19 mouse cellular contexts compared by ENCODE assay signal in genomic region chr5:129085153-129085552, GRCm38 (mm10). TPM values are rescaled to one million over a fixed set of nuclear protein-coding genes. Genes with fewer than 3 reads are reported as not detected.
"Had no signal": no experiment of that assay in that cellular context is flagged by ENCODE, and none has a peak within 500 bp of the region (broad histone marks: within the 10 kb centered on the region; RNA-seq: fewer than 3 reads in every experiment).

No protein-coding gene starts in this region.

- H3K9ac ChIP-seq: liver, embryonic 12.5 days; liver, embryonic 14.5 days; lung, embryonic 14.5 days; midbrain, embryonic 12.5 days; neural tube, embryonic 13.5 days; neural tube, embryonic 15.5 days had no signal

- DNase-seq: lung, adult 18-20 months; lung, embryonic 14.5 days; lung, postnatal 10 days; lung, postnatal 4 days; retina, postnatal 1 day; right cerebral cortex, adult 18-20 months; right cerebral cortex, postnatal 25 days; right cerebral cortex, postnatal 4 days; spleen, adult 18-20 months; thymus, adult 18-20 months; thymus, postnatal 14 days; thymus, postnatal 36 days had no signal

- H3K9me3 ChIP-seq: liver, embryonic 12.5 days; midbrain, embryonic 12.5 days; neural tube, embryonic 13.5 days; neural tube, embryonic 15.5 days had no signal

- H3K27me3 ChIP-seq: liver, embryonic 12.5 days; midbrain, embryonic 12.5 days; neural tube, embryonic 13.5 days; neural tube, embryonic 15.5 days had no signal

- H3K36me3 ChIP-seq: liver, embryonic 12.5 days; midbrain, embryonic 12.5 days; neural tube, embryonic 13.5 days; neural tube, embryonic 15.5 days had no signal

- H3K4me1 ChIP-seq: liver, embryonic 12.5 days; neural tube, embryonic 13.5 days; neural tube, embryonic 15.5 days had no signal

- ATAC-seq: liver, embryonic 12.5 days had no signal

- H3K27ac ChIP-seq: liver, embryonic 12.5 days; liver, embryonic 14.5 days; midbrain, embryonic 12.5 days; neural tube, embryonic 13.5 days; neural tube, embryonic 15.5 days had no signal

- H3K4me2 ChIP-seq: liver, embryonic 12.5 days; lung, embryonic 14.5 days; midbrain, embryonic 12.5 days; neural tube, embryonic 13.5 days; neural tube, embryonic 15.5 days had no signal

- H3K4me3 ChIP-seq: liver, embryonic 12.5 days; midbrain, embryonic 12.5 days; myocyte; neural tube, embryonic 13.5 days; neural tube, embryonic 15.5 days had no signal

RNA-seq across cellular contexts. Expression of gene Adgrd1, which starts 11.4 kb away (rescaled TPM):
- total RNA-seq: megakaryocyte, adult 5-6 weeks had no signal
